Mouse (Mus musculus): ENCODE data around the gene Rbpms2.
"Not testable (repeated sequence)": the region's sequence is repeated elsewhere in the genome, so short reads cannot be mapped to it uniquely, and the experiment has no call there.

Rbpms2 gene

GRCm38 (mm10) chr9:65613098-65613497, 16.4 kb upstream of the Rbpms2 start:
- DNase-seq (ENCODE audit: extremely low read depth, insufficient read length, low spot score), result no peak

- DNase-seq (ENCODE audit: extremely low read depth, insufficient read length, low spot score), result no peak
Observed at GRCm38 (mm10) chr9:65619311-65619710, 10.1 kb upstream of the Rbpms2 start.

- no peak for DNase-seq (ENCODE audit: extremely low read depth, insufficient read length, low spot score)
Observed at GRCm38 (mm10) chr9:65621196-65621595, 8.3 kb upstream of the Rbpms2 start.

GRCm38 (mm10) chr9:65621666-65622065, 7.8 kb upstream of the Rbpms2 start:
- no peak for DNase-seq (ENCODE audit: extremely low read depth, insufficient read length, low spot score)

GRCm38 (mm10) chr9:65622826-65623225, 6.6 kb upstream of the Rbpms2 start:
- DNase-seq (ENCODE audit: extremely low read depth, insufficient read length, low spot score), result no peak

GRCm38 (mm10) chr9:65624266-65624665, 5.2 kb upstream of the Rbpms2 start:
- no peak for DNase-seq (ENCODE audit: extremely low read depth, insufficient read length, low spot score)

GRCm38 (mm10) chr9:65629767-65630630, 551 bp downstream of the Rbpms2 start:
- no peak for DNase-seq (ENCODE audit: extremely low read depth, insufficient read length, low spot score)

- no peak for DNase-seq (ENCODE audit: extremely low read depth, insufficient read length, low spot score)
Observed at GRCm38 (mm10) chr9:65630631-65631353, 1.3 kb downstream of the Rbpms2 start.

GRCm38 (mm10) chr9:65631354-65632021, 2.0 kb downstream of the Rbpms2 start:
- no peak for DNase-seq (ENCODE audit: extremely low read depth, insufficient read length, low spot score)

DNA sequence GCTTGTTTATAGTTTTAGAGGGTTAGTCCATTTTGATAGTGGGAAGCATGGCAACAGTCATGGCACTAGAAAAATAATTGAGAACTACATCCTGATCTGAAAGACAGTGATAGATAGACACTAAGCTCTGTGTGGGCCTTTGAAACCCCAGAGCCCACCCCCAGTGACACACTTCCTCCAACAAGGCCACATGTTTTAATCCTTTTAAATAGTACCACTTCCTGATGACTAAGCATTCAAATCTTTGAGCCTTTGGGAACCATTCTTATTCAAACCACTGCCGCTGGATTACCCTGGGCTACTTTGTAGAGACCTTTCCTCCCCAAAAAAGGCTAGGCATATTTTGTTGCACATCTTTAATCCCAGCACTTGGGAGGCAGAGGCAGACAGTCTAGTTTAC, 6.3 kb downstream of the Rbpms2 start:
- no peak for DNase-seq (ENCODE audit: extremely low read depth, insufficient read length, low spot score)

GRCm38 (mm10) chr9:65636926-65637325, 7.5 kb downstream of the Rbpms2 start:
- no peak for DNase-seq (ENCODE audit: extremely low read depth, insufficient read length, low spot score)

DNA sequence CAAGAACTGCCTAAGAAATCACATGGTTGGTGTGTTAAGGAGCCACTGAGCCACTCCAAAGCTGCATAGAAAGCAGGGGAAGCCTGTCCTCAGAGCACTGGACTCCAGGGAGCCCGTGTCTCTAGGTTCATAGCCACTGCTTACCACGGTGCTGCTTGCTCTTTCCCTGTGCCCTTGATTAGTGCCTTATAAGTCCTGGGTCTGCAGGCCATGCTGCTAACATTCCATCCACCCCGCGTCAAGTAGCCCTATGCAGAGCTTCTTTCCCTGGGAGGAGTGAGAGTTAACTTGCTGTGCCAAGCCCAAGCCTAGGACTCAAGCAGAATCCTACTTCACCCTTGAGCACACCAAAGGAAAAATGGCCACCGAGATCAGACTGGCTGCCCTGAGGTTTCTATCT, 9.6 kb downstream of the Rbpms2 start:
- no peak for DNase-seq (ENCODE audit: extremely low read depth, insufficient read length, low spot score)

GRCm38 (mm10) chr9:65640838-65641410, 11.5 kb downstream of the Rbpms2 start:
- no peak for DNase-seq (ENCODE audit: extremely low read depth, insufficient read length, low spot score)

DNA sequence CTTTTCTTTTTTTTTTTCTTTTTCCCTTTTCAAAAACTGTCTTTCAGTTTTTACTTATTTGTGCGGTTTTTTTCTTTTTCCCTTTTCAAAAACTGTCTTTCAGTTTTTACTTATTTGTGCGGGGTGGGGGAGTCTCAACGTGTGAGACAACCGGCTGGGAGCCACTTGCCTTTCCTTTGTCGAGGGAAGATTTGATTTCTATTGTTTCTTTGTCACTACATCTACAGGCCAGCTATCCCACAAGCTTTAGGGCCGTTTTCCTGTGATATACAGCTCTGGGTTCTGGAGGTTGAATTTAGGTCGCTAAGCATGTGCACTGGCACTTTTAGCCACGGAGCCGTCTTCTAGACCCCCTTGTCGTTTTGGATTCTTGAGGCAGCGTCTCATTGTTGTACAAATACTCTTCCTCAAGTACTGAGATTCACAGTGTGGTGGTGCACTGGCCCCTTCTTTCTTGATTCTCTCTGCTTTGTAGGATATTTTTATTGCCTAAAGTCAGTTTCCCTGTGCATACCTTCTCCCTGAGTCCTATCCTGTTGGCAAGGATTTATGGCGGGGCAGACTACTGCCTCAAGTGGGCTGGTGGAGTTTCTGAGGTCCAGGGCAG, 12.1 kb downstream of the Rbpms2 start:
- no peak for DNase-seq (ENCODE audit: extremely low read depth, insufficient read length, low spot score)

DNA sequence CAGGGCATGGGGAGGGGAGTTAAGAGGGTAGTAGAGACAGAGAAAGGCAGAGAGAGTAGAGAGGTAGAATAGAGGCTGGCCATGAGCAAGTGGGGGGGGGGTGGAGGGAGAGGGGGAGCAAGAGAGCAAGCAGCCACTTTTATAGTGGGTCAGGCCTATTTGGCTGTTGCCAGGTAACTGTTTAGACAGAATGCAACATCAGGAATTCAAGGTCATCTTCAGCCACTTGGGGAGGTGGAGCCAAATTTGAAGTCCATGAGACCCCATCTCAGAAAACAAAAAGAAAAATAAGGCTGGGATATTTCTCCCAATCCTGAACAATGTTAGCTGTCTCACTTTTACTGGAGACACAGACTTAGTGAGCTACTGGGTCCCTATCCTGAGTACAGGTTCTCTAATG, 13.1 kb downstream of the Rbpms2 start:
- no peak for DNase-seq (ENCODE audit: extremely low read depth, insufficient read length, low spot score)

DNA sequence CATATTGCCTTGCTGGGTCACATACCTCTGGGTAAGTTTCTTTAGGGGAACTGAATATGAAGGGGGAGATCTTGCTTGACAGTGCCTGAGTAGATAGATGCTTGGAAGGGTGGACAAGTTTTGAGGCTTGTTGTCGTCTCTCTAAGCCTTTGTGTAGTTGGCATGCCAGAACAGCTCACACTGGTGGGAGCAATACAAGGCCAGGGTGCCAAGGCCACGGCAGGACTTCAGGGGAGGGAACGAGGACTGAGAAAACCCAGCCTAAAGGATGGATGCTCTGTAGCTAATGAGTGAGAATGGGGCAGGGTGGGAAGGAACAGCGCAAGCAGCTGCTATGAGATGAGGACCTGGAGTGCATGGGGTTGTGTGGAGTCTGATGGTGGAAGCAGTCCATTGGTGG, 15.5 kb downstream of the Rbpms2 start:
- no peak for DNase-seq (ENCODE audit: extremely low read depth, insufficient read length, low spot score)

DNA sequence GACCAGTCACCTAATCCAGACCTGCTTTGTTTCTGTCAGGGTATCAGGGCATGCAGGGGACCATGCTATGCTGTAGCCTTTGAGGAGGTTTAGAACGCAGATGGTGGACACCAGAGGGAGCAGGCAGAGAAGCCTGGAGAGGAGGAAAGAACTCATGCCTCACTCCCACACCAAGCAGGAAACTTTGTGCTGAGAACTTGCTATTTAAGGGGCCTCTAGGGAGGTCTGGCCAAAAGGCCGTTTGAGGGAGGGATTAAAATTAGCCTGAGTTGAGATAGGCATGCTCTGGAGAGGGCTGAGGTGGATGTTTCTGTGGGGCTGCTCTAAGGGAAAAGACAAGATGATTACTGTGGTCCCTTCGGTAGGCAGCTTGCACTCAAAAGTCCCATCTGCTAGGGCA, 16.5 kb downstream of the Rbpms2 start:
- no peak for DNase-seq (ENCODE audit: extremely low read depth, insufficient read length, low spot score)

GRCm38 (mm10) chr9:65646782-65647181, 17.3 kb downstream of the Rbpms2 start:
- DNase-seq (ENCODE audit: extremely low read depth, insufficient read length, low spot score), result no peak

DNA sequence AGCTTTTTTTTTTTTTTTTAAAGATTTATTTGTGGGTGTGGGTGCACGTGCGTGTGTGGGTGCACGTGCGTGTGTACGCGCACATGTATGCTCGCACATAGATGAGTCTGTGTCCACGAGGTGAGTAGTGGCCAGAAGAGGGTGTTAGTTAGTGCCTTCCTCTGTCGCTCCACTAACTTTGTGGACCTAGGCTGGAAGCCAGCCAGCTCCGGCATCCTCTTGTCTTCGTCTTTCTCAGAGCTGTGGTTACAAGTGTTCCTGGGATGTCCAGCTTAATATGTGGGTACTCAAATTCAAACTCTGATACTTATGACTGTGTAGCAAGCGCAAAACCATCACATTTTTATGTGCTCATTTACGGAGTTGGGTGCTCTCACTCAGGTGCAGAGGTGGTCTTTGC, 19.3 kb downstream of the Rbpms2 start:
- no peak for DNase-seq (ENCODE audit: extremely low read depth, insufficient read length, low spot score)

DNA sequence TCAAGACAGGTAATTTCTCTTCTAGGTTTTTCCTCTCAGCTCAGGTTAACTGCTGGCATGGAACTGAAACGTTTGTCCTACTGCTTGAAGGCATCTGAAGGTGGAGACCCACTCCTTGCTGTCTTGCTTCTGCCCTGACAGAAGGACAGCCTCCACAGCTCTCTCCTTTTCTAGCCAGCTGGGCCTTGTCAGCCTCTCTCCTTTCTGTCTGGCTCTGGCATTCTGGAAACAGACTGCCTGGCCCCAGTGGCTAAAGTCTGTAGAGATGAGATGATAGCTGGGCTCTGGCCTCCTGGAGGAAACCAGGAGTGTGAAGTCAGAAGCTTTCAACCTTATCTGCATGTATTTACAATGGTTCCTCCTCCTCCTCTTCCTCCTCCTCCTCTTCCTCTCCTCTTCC, 20.5 kb downstream of the Rbpms2 start:
- DNase-seq (ENCODE audit: extremely low read depth, insufficient read length, low spot score), result no peak

DNA sequence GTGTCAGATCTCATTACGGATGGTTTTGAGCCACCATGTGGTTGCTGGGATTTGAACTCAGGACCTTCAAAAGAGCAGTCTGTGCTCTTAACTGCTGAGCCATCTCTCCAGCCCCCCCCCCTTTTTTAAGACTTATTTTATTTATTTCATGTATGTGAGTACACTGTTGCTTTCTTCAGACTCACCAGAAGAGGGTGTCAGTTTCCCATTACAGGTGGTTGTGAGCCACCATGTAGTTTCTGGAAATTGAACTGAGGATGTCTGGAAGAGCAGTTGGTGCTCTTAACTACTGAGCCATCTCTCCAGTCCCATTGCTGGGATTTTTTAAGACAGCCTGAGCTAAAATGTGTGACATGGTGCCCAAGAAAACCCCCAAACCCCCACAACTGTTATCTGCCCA, 22.5 kb downstream of the Rbpms2 start:
- not testable (repeated sequence) for DNase-seq (ENCODE audit: extremely low read depth, insufficient read length, low spot score)
